Mouse (Mus musculus) intestine, embryonic 15.5 days (tissue): ENCODE results near the gene Dop1b. TPM values are rescaled to one million over a fixed set of nuclear protein-coding genes. Genes with fewer than 3 reads are reported as not detected.
A peak's percentile ranks its signal among the peaks of the same experiment; 100 is the strongest.

ENCODE experiments used
- ATAC-seq: fragments of 200-750 bp; cut with Nextera tagmentation; 2 replicates; pipeline ENCODE4 v1.8.0; 2017; ENCODE audit warnings: moderate TSS enrichment, moderate library complexity
- H3K27ac ChIP-seq: fragments of 300-500 bp; sonication (generic); 2 replicates; pipeline ENCODE4 v1.5.1; 2015; ENCODE audit warnings: mild to moderate bottlenecking, inconsistent platforms
- H3K27me3 ChIP-seq: fragments of 300-500 bp; sonication (generic); replicated peaks from 2 replicates; pipeline ENCODE4 v1.6.1; 2015; ENCODE audit warnings: inconsistent platforms
- H3K36me3 ChIP-seq: fragments of 300-500 bp; sonication (generic); 2 replicates; pipeline ENCODE4 v1.6.1; 2015; ENCODE audit warnings: inconsistent platforms
- H3K4me1 ChIP-seq: fragments of 300-500 bp; sonication (generic); replicated peaks from 2 replicates; pipeline ENCODE4 v1.6.1; 2015; ENCODE audit warnings: inconsistent platforms
- H3K4me2 ChIP-seq: fragments of 300-500 bp; sonication (generic); replicated peaks from 2 replicates; pipeline ENCODE4 v1.6.1; 2015; ENCODE audit warnings: mild to moderate bottlenecking, inconsistent platforms
- H3K4me3 ChIP-seq: fragments of 300-500 bp; sonication (generic); replicated peaks from 2 replicates; pipeline ENCODE4 v1.5.1; 2015; ENCODE audit warnings: inconsistent platforms
- H3K9ac ChIP-seq: fragments of 300-500 bp; sonication (generic); 2 replicates; pipeline ENCODE4 v1.6.1; 2015; ENCODE audit warnings: inconsistent platforms
- H3K9me3 ChIP-seq: fragments of 300-500 bp; sonication (generic); 2 replicates; pipeline ENCODE4 v1.6.1; 2016; ENCODE audit warnings: inconsistent platforms
- WGBS: fragments of 180-500 bp; shearing (Covaris S2); methylation state at CpG from one replicate; pipeline ENCODE4 v1.1.7; 2015; 5-methylcytosine and 5-hydroxymethylcytosine counted together
- polyA plus RNA-seq: library from polyadenylated mRNA; unstranded; fragments of >200 nt; fragmentation: Nextera tagmentation; extraction: Ambion mirVana; gene quantifications from 2 replicates; pipeline ENCODE4 v1.2.1, GENCODE M21; 2015

Gene Dop1b
- polyA plus RNA-seq, 1 experiment from 2014 or later = 14.4 TPM

DNA sequence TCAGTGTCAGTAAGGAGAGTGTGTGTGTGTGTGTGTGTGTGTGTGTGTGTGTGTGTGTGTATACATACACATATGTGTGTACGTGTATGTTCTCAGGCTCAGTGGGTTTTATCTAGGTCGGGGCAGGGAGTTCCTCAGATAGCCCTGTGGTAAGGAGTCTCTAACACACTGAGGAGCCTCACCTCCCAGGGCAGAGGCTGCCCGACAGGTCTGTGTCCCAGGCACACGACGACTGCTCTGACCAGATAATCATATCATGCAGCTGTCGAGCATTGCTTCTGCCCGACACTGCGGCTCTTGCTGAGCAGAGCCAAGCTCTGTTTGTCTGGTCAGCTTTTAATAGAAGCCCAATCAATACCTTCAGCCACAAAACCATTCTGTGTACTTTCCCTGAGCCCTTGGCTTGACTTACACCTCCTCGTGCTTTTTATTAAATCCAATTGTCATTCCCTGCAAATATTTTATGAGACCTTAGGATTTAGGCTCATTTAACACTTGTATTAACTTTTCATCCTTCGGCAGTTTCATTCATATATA lies 33.2 kb downstream of the Dop1b start:
- no peak overlapping the region for H3K9ac ChIP-seq
- H3K36me3 ChIP-seq = no peaks in the 10 kb centered on the region; the same call in 1 of the 2 replicates
- H3K27me3 ChIP-seq = no peaks in the 10 kb centered on the region
- H3K4me1 ChIP-seq = peaks cover 5% of the 10 kb centered on the region; the same call in 1 of the 2 replicates
- no peak overlapping the region for H3K27ac ChIP-seq
- 64% methylated on average over 10 of the region's 10 CpGs for WGBS
- H3K4me2 ChIP-seq = no peak overlapping the region
- H3K9me3 ChIP-seq = no peaks in the 10 kb centered on the region
- ATAC-seq = peak; percentile 60
- H3K4me3 ChIP-seq = no peak overlapping the region

DNA sequence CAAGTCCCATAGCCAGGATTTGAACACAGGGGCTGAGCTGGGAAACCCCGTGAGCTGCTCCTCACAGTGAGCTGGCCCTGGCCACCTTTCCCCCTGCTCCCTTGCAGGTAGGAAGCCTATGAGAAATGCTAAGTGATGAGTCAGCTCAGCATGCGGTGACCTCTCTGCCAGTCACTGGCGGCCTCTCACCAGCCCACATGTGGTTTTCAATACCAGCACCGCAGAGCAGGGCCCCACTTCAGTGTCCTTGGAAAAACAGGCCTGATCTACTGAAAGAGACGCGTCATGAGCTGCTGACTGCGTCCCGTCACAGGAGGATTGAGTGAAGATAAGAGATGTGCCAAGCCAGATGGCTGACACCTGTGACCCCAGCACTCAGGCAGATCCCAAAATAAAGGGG lies 34.7 kb downstream of the Dop1b start:
- Histone ChIP-seq H3K4me3 (no peak overlapping the region), H3K4me2 (no peak overlapping the region), H3K27ac (no peak overlapping the region), H3K9ac (no peak overlapping the region), H3K4me1 (peaks cover 5% of the 10 kb centered on the region; the same call in 1 of the 2 replicates), H3K36me3 (no peaks in the 10 kb centered on the region; the same call in 1 of the 2 replicates), H3K27me3 (no peaks in the 10 kb centered on the region), H3K9me3 (no peaks in the 10 kb centered on the region)
- no peak for ATAC-seq
- 84% methylated on average over 8 of the region's 8 CpGs for WGBS

GRCm38 (mm10) chr16:93746957-93747356 lies 35.3 kb downstream of the Dop1b start:
- Histone ChIP-seq H3K36me3 (no peaks in the 10 kb centered on the region; the same call in 1 of the 2 replicates), H3K9ac (no peak overlapping the region), H3K27me3 (no peaks in the 10 kb centered on the region), H3K4me1 (peaks cover 5% of the 10 kb centered on the region; the same call in 1 of the 2 replicates), H3K9me3 (no peaks in the 10 kb centered on the region), H3K4me2 (no peak overlapping the region), H3K4me3 (no peak overlapping the region), H3K27ac (no peak overlapping the region)
- ATAC-seq = no peak
- 96% methylated on average over 4 of the region's 4 CpGs for WGBS

GRCm38 (mm10) chr16:93747421-93747820 lies 35.7 kb downstream of the Dop1b start:
- H3K4me2 ChIP-seq = no peak overlapping the region
- H3K27me3 ChIP-seq = no peaks in the 10 kb centered on the region
- H3K9ac ChIP-seq = no peak overlapping the region
- H3K4me1 ChIP-seq = peaks cover 5% of the 10 kb centered on the region; the same call in 1 of the 2 replicates
- H3K27ac ChIP-seq = no peak overlapping the region
- no peaks in the 10 kb centered on the region; the same call in 1 of the 2 replicates for H3K36me3 ChIP-seq
- 79% methylated on average over 6 of the region's 6 CpGs for WGBS
- no peaks in the 10 kb centered on the region for H3K9me3 ChIP-seq
- no peak overlapping the region for H3K4me3 ChIP-seq
- ATAC-seq = no peak

- no peak for ATAC-seq
- Histone ChIP-seq H3K9ac (no peak overlapping the region), H3K27ac (no peak overlapping the region), H3K4me1 (0 out of 2 replicates have a peak, but pooled peaks cover 2% of the 10 kb centered on the region), H3K4me3 (no peak overlapping the region), H3K27me3 (no peaks in the 10 kb centered on the region), H3K4me2 (no peak overlapping the region), H3K9me3 (no peaks in the 10 kb centered on the region), H3K36me3 (peaks cover 4% of the 10 kb centered on the region; the same call in 1 of the 2 replicates)
- WGBS = 76% methylated on average over 15 of the region's 15 CpGs
Observed at GRCm38 (mm10) chr16:93749147-93749910, 37.6 kb downstream of the Dop1b start.

GRCm38 (mm10) chr16:93750464-93750863 lies 38.8 kb downstream of the Dop1b start:
- WGBS = 57% methylated on average over 6 of the region's 6 CpGs
- no peaks in the 10 kb centered on the region for H3K9me3 ChIP-seq
- H3K4me3 ChIP-seq = no peak overlapping the region
- H3K27me3 ChIP-seq = no peaks in the 10 kb centered on the region
- no peaks in the 10 kb centered on the region for H3K4me1 ChIP-seq
- H3K9ac ChIP-seq = no peak overlapping the region
- ATAC-seq = no peak
- no peak overlapping the region for H3K27ac ChIP-seq
- H3K36me3 ChIP-seq = peaks cover 4% of the 10 kb centered on the region; the same call in 1 of the 2 replicates
- no peak overlapping the region for H3K4me2 ChIP-seq

DNA sequence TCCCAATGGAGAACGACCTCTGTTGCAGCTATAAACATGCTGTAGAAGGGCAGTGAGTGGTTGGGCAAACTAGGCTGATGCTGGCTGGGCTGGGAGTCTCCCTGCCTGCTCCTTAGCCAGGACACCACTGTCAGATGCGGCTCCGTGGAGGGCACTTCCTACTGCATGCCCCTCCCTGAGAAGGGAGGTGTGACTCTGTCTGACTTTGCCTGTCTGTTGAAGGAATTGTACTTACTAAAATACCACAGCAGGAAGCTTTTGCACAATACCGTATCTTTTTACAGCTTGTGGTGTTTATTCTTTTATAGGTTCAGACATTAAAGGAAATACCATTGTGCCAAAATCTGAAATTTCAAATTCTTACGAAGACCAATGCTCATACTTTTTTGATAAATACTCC lies 40.1 kb downstream of the Dop1b start:
- H3K4me3 ChIP-seq = no peak overlapping the region
- peaks cover 4% of the 10 kb centered on the region; the same call in 1 of the 2 replicates for H3K36me3 ChIP-seq
- H3K27me3 ChIP-seq = no peaks in the 10 kb centered on the region

DNA sequence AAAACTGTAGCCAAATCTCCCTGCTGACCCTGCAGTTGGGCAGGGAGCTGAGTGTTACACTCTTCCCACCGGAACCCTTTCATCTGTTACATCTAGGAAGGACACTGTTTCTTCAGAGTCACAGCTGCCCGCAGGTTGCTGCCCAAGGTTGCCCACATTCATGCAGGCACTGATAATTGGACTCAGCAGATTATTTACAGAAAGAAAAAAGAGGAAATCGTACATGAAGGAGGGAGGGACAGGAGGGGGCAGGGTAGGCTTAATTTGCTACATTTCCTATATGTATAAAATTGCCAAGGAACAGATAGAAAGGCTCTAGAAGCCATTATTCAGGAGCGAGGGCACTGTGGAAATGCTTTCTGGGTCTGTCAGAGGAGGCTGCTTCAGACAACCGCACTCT lies 44.9 kb downstream of the Dop1b start:
- Histone ChIP-seq H3K4me2 (no peak overlapping the region), H3K9me3 (no peaks in the 10 kb centered on the region)

More for the DNA sequence above, 40.1 kb downstream of the Dop1b start:
- H3K27ac ChIP-seq = no peak overlapping the region
- 41% methylated on average over 5 of the region's 5 CpGs for WGBS
- no peak for ATAC-seq
- H3K9me3 ChIP-seq = no peaks in the 10 kb centered on the region
- H3K9ac ChIP-seq = no peak overlapping the region
- H3K4me2 ChIP-seq = no peak overlapping the region
- no peaks in the 10 kb centered on the region for H3K4me1 ChIP-seq

DNA sequence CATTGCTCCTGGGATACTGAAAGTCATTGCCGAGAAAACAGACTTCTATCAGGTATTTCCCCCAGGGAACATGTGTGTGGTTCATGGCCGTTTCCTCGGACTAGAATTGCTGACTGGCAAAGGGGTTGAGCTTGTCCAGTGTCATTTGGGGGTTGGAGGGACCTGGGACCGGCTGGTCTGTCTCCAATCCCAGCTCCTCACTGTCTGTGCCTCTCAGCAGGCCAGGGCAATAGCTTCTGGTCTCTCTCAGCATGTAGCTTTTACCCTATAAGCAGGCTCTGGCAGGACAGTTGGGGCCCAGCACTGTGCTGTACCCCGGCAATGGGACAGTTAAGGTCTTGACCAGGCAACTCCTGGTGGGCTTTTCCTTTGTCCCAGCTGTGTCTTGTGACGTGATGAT lies 51.7 kb downstream of the Dop1b start:
- H3K36me3 ChIP-seq = peaks cover 6% of the 10 kb centered on the region; the same call in 1 of the 2 replicates

More for the DNA sequence above, 44.9 kb downstream of the Dop1b start:
- H3K27me3 ChIP-seq = no peaks in the 10 kb centered on the region
- peaks cover 10% of the 10 kb centered on the region for H3K36me3 ChIP-seq
- no peak for ATAC-seq
- H3K9ac ChIP-seq = no peak overlapping the region
- H3K4me3 ChIP-seq = no peak overlapping the region
- 81% methylated on average over 5 of the region's 5 CpGs for WGBS
- H3K4me1 ChIP-seq = no peaks in the 10 kb centered on the region
- no peak overlapping the region for H3K27ac ChIP-seq

DNA sequence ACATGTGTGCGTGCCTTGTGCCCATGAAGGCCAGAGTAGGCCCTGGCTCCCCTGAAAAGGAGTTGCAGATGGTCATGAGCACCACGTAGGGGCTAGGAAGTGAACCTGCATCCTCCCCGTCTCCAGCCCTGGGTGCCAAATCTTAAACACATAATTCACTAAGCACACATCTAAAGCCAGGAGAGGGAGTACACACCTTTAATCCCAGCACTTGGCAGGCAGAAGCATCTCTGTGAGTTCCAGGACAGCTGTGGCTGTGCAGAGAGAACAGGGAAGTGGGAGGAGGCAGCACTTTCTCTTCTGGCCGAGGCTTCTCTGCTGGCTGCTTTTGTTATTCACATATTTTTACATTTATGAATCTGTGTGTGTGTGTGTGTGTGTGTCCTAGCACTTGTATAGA lies 52.9 kb downstream of the Dop1b start:
- peaks cover 6% of the 10 kb centered on the region; the same call in 1 of the 2 replicates for H3K36me3 ChIP-seq
- WGBS = 51% methylated on average over 4 of the region's 4 CpGs

More for the DNA sequence above, 51.7 kb downstream of the Dop1b start:
- ATAC-seq = no peak
- no peak overlapping the region for H3K4me2 ChIP-seq
- H3K9me3 ChIP-seq = no peaks in the 10 kb centered on the region
- no peak overlapping the region for H3K4me3 ChIP-seq
- H3K27ac ChIP-seq = no peak overlapping the region
- H3K4me1 ChIP-seq = no peaks in the 10 kb centered on the region
- H3K9ac ChIP-seq = no peak overlapping the region
- 80% methylated on average over 6 of the region's 6 CpGs for WGBS
- no peaks in the 10 kb centered on the region for H3K27me3 ChIP-seq

GRCm38 (mm10) chr16:93766956-93767355 lies 55.3 kb downstream of the Dop1b start:
- H3K9me3 ChIP-seq = no peaks in the 10 kb centered on the region
- H3K9ac ChIP-seq = no peak overlapping the region
- no peak overlapping the region for H3K4me2 ChIP-seq
- 56% methylated on average over 4 of the region's 4 CpGs for WGBS
- no peaks in the 10 kb centered on the region for H3K36me3 ChIP-seq
- no peaks in the 10 kb centered on the region for H3K4me1 ChIP-seq
- H3K27ac ChIP-seq = no peak overlapping the region
- no peaks in the 10 kb centered on the region for H3K27me3 ChIP-seq
- no peak overlapping the region for H3K4me3 ChIP-seq
- ATAC-seq = peak; percentile 79

More for the DNA sequence above, 52.9 kb downstream of the Dop1b start:
- ATAC-seq = no peak
- Histone ChIP-seq H3K27me3 (no peaks in the 10 kb centered on the region), H3K27ac (no peak overlapping the region), H3K4me1 (no peaks in the 10 kb centered on the region), H3K4me3 (no peak overlapping the region), H3K4me2 (no peak overlapping the region), H3K9ac (no peak overlapping the region), H3K9me3 (no peaks in the 10 kb centered on the region)

DNA sequence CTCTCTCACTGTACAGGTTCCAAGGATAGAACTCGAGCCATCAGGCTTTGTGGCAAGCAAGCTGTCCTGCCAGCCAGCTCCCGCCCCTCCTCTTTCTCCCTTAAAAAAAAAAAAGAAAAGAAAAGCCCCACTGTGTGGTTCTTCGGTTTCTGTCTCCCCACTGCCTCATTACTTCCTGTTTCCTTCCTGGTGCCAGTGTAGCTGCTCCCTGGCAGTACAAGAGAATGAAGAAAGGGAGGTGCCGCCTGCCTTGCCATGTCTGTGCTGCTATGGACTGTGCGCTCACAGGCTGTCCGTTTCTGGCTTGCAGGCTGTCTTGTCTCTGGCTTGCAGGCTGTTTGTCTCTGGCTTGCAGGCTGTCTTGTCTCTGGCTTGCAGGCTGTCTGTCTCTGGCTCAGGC lies 55.8 kb downstream of the Dop1b start:
- no peak overlapping the region for H3K27ac ChIP-seq
- H3K4me1 ChIP-seq = no peaks in the 10 kb centered on the region
- H3K4me3 ChIP-seq = no peak overlapping the region
- no peak overlapping the region for H3K9ac ChIP-seq
- 69% methylated on average over 6 of the region's 6 CpGs for WGBS
- H3K36me3 ChIP-seq = no peaks in the 10 kb centered on the region
- no peaks in the 10 kb centered on the region for H3K27me3 ChIP-seq
- H3K9me3 ChIP-seq = no peaks in the 10 kb centered on the region
- H3K4me2 ChIP-seq = no peak overlapping the region
- no peak for ATAC-seq
